Comparison of ENCODE assay signal across 18 mouse cellular contexts in the genomic region with DNA sequence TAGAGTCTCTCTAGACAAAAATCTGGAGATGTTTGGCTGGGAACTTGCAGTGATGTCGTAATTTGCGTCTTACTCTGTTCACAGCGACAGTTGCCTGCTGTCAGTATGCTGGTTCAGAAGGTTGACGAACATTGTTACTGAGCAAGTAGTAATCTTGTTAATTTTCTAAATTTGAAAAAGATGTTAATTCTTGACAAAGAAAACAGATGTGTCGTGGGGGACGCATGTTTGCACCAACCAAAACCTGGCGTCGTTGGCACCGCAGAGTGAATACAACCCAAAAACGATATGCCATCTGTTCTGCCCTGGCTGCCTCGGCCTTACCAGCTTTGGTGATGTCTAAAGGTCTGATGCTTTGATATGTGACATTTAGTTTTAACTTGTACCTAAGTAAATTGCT. TPM values are rescaled to one million over a fixed set of nuclear protein-coding genes. Genes with fewer than 3 reads are reported as not detected.
DNase-seq lines count a peak whose midpoint lies in the region; ATAC-seq and TF ChIP-seq lines count a peak whose summit lies in the region.
"Had no signal": no experiment of that assay in that cellular context is flagged by ENCODE, and none has a peak within 500 bp of the region (broad histone marks: within the 10 kb centered on the region; RNA-seq: fewer than 3 reads in every experiment).

No protein-coding gene starts in this region.

- no peak overlapping the region for H3K9ac ChIP-seq in stomach, embryonic 15.5 days
- H3K9ac ChIP-seq in stomach, postnatal 0 days (ENCODE audit: low read length): no peak overlapping the region
- 0 out of 2 replicates have a peak overlapping the region, but pooled peaks have one; percentile 19 for H3K9ac ChIP-seq in stomach, embryonic 16.5 days (ENCODE audit: low read length)
- H3K9ac ChIP-seq in hindbrain, embryonic 13.5 days: no peak overlapping the region
- H3K9ac ChIP-seq: embryonic facial prominence, embryonic 15.5 days; midbrain, embryonic 12.5 days had no signal

- no peak for DNase-seq in stomach, postnatal 0 days (ENCODE audit: low spot score)
- DNase-seq in layer of hippocampus, postnatal 10 days (ENCODE audit: low spot score in 2 of 2): peak; percentile 24 to 52
- DNase-seq in left cerebral cortex, postnatal 10 days (ENCODE audit: extremely low spot score in 1 of 2, low spot score in 2 of 2): no peak
- DNase-seq: adrenal gland, postnatal 10 days; cerebellum, adult 8-10 months; gastrocnemius, postnatal 36 days; lung, postnatal 10 days; right cerebral cortex, postnatal 4 days had no signal

- H3K9me3 ChIP-seq in erythroblast, embryonic 14.5 days (ENCODE audit: control insufficient read depth, low read length): no peaks in the 10 kb centered on the region
- no peaks in the 10 kb centered on the region for H3K9me3 ChIP-seq in stomach, embryonic 15.5 days
- no peaks in the 10 kb centered on the region for H3K9me3 ChIP-seq in stomach, postnatal 0 days (ENCODE audit: control insufficient read depth, low read length)
- H3K9me3 ChIP-seq in stomach, embryonic 16.5 days (replicated peaks; ENCODE audit: control insufficient read depth, low read length): no peaks in the 10 kb centered on the region
- no peaks in the 10 kb centered on the region for H3K9me3 ChIP-seq in hindbrain, embryonic 13.5 days
- H3K9me3 ChIP-seq: embryonic facial prominence, embryonic 15.5 days; midbrain, embryonic 12.5 days had no signal

- H3K4me1 ChIP-seq in erythroblast, embryonic 14.5 days (ENCODE audit: control insufficient read depth): peaks cover 55% of the 10 kb centered on the region
- H3K4me1 ChIP-seq in stomach, embryonic 15.5 days: peaks cover 8% of the 10 kb centered on the region; the same call in 1 of the 2 replicates
- H3K4me1 ChIP-seq in stomach, postnatal 0 days (replicated peaks; ENCODE audit: control insufficient read depth, insufficient read depth): 0 out of 2 replicates have a peak, but pooled peaks cover 3% of the 10 kb centered on the region
- peaks cover 18% of the 10 kb centered on the region for H3K4me1 ChIP-seq in stomach, embryonic 16.5 days (ENCODE audit: control insufficient read depth, insufficient read depth, low read length)
- peaks cover 40% of the 10 kb centered on the region for H3K4me1 ChIP-seq in hindbrain, embryonic 13.5 days (replicated peaks)

- intact Hi-C loops in left cerebral cortex, postnatal 10 days (cut with DNase I): no loop called here

- no peaks in the 10 kb centered on the region for H3K27me3 ChIP-seq in erythroblast, embryonic 14.5 days (ENCODE audit: control insufficient read depth)
- no peaks in the 10 kb centered on the region for H3K27me3 ChIP-seq in stomach, embryonic 15.5 days (replicated peaks)
- H3K27me3 ChIP-seq in stomach, postnatal 0 days (ENCODE audit: control insufficient read depth, insufficient read depth, low read length): no peaks in the 10 kb centered on the region
- no peaks in the 10 kb centered on the region for H3K27me3 ChIP-seq in stomach, embryonic 16.5 days (ENCODE audit: control insufficient read depth, insufficient read depth, low read length)
- no peaks in the 10 kb centered on the region for H3K27me3 ChIP-seq in hindbrain, embryonic 13.5 days
- H3K27me3 ChIP-seq: embryonic facial prominence, embryonic 15.5 days; midbrain, embryonic 12.5 days had no signal

- no peak overlapping the region for H3K27ac ChIP-seq in stomach, embryonic 15.5 days
- no peak overlapping the region for H3K27ac ChIP-seq in stomach, postnatal 0 days (replicated peaks)
- H3K27ac ChIP-seq in stomach, embryonic 16.5 days (ENCODE audit: low read length): no peak overlapping the region
- H3K27ac ChIP-seq in hindbrain, embryonic 13.5 days: no peak overlapping the region
- H3K27ac ChIP-seq: embryonic facial prominence, embryonic 15.5 days; midbrain, embryonic 12.5 days had no signal

- no peak for ATAC-seq in erythroblast, adult 5-6 weeks (replicated peaks; ENCODE audit: low FRiP score, poor library complexity, severe bottlenecking)
- no peak for ATAC-seq in stomach, embryonic 15.5 days (ENCODE audit: insufficient read depth, low FRiP score, low read depth)
- ATAC-seq in stomach, postnatal 0 days (ENCODE audit: low FRiP score, low TSS enrichment): no peak
- no peak for ATAC-seq in stomach, embryonic 16.5 days (ENCODE audit: insufficient read depth, low FRiP score)
- ATAC-seq in hindbrain, embryonic 13.5 days (ENCODE audit: low FRiP score): no peak
- ATAC-seq: inflammation-experienced regulatory T-cells, adult 6 months had no signal

- H3K36me3 ChIP-seq in erythroblast, embryonic 14.5 days (ENCODE audit: control insufficient read depth): peaks cover 62% of the 10 kb centered on the region
- H3K36me3 ChIP-seq in stomach, embryonic 15.5 days: peaks cover 41% of the 10 kb centered on the region
- H3K36me3 ChIP-seq in stomach, postnatal 0 days (ENCODE audit: control insufficient read depth, insufficient read depth, low read length): peaks cover 24% of the 10 kb centered on the region
- peaks cover 35% of the 10 kb centered on the region for H3K36me3 ChIP-seq in stomach, embryonic 16.5 days (ENCODE audit: control insufficient read depth, insufficient read depth, low read length)
- peaks cover 40% of the 10 kb centered on the region for H3K36me3 ChIP-seq in hindbrain, embryonic 13.5 days

- peak overlapping the region; percentile 68 for H3K4me3 ChIP-seq in erythroblast, embryonic 14.5 days (replicated peaks)
- H3K4me3 ChIP-seq in stomach, embryonic 15.5 days (replicated peaks): no peak overlapping the region
- H3K4me3 ChIP-seq in stomach, postnatal 0 days (ENCODE audit: low read depth, low read length): no peak overlapping the region
- H3K4me3 ChIP-seq in stomach, embryonic 16.5 days (replicated peaks; ENCODE audit: low read length): no peak overlapping the region
- no peak overlapping the region for H3K4me3 ChIP-seq in hindbrain, embryonic 13.5 days

- WGBS in stomach, embryonic 15.5 days: 84% methylated on average over 11 of the region's 11 CpGs
- 78% methylated on average over 11 of the region's 11 CpGs for WGBS in stomach, postnatal 0 days
- WGBS in stomach, embryonic 16.5 days: 83% methylated on average over 11 of the region's 11 CpGs
- 92% methylated on average over 11 of the region's 11 CpGs for WGBS in hindbrain, embryonic 13.5 days

- peak overlapping the region; percentile 64; the same call in 1 of the 2 replicates for H3K4me2 ChIP-seq in stomach, embryonic 15.5 days
- H3K4me2 ChIP-seq in stomach, postnatal 0 days (replicated peaks; ENCODE audit: low read depth): no peak overlapping the region
- 0 out of 2 replicates have a peak overlapping the region, but pooled peaks have one; percentile 95 for H3K4me2 ChIP-seq in stomach, embryonic 16.5 days (ENCODE audit: low read depth, low read length)
- H3K4me2 ChIP-seq in hindbrain, embryonic 13.5 days: no peak overlapping the region

- no peak for TF ChIP-seq CTCF in stomach, postnatal 0 days (IDR thresholded peaks at IDR 0.05; ENCODE audit: low read depth)

- no peak for TF ChIP-seq EP300 in stomach, postnatal 0 days (optimal IDR thresholded peaks at IDR 0.05)

RNA-seq across cellular contexts. Expression of gene Rpl4, which starts 2.2 kb away (rescaled TPM):
- 41.3 and 44.5 TPM in 2 replicates for polyA plus RNA-seq in erythroblast, embryonic 14.5 days (2012)
- 751 and 812 TPM in 2 replicates for total RNA-seq in erythroblast, adult 5-6 weeks (2015; ENCODE audit: low replicate concordance)
- total RNA-seq in erythroblast, adult 5-6 weeks (2017; ENCODE audit: low replicate concordance): 573 and 578 TPM in 2 replicates
- polyA plus RNA-seq in stomach, embryonic 15.5 days (2015; fragmentation: Nextera tagmentation; extraction: Ambion mirVana): 1,181 and 1,204 TPM in 2 replicates
- polyA plus RNA-seq in stomach, postnatal 0 days (2015; fragmentation: Nextera tagmentation; extraction: Ambion mirVana): 902 and 907 TPM in 2 replicates
- total RNA-seq in layer of hippocampus, postnatal 10 days (2021): 100 to 1,000 TPM; 612 to 638 TPM
- polyA plus RNA-seq in stomach, embryonic 16.5 days (2015; fragmentation: Nextera tagmentation; extraction: Ambion mirVana): 1,104 and 1,145 TPM in 2 replicates
- total RNA-seq in left cerebral cortex, postnatal 10 days (2021): 100 to 1,000 TPM; 554 to 592 TPM
- 659 and 664 TPM in 2 replicates for polyA plus RNA-seq in hindbrain, embryonic 13.5 days (2015; fragmentation: Nextera tagmentation; extraction: Ambion mirVana)

RNA-seq across cellular contexts. Expression of gene Zwilch, which starts 2.5 kb away (rescaled TPM):
- polyA plus RNA-seq in erythroblast, embryonic 14.5 days (2012): 2.0 and 2.2 TPM in 2 replicates
- 17.3 and 19.6 TPM in 2 replicates for total RNA-seq in erythroblast, adult 5-6 weeks (2015; ENCODE audit: low replicate concordance)
- total RNA-seq in erythroblast, adult 5-6 weeks (2017; ENCODE audit: low replicate concordance): 41.9 and 48.5 TPM in 2 replicates
- 19.8 and 21.4 TPM in 2 replicates for polyA plus RNA-seq in stomach, embryonic 15.5 days (2015; fragmentation: Nextera tagmentation; extraction: Ambion mirVana)
- polyA plus RNA-seq in stomach, postnatal 0 days (2015; fragmentation: Nextera tagmentation; extraction: Ambion mirVana): 3.2 and 4.1 TPM in 2 replicates
- total RNA-seq in layer of hippocampus, postnatal 10 days (2021): 1 to 10 TPM; 5.1 to 9.8 TPM
- polyA plus RNA-seq in stomach, embryonic 16.5 days (2015; fragmentation: Nextera tagmentation; extraction: Ambion mirVana): 21.4 and 22.6 TPM in 2 replicates
- 1 to 10 TPM; 5.1 to 7.1 TPM for total RNA-seq in left cerebral cortex, postnatal 10 days (2021)
- polyA plus RNA-seq in hindbrain, embryonic 13.5 days (2015; fragmentation: Nextera tagmentation; extraction: Ambion mirVana): 6.5 and 7.3 TPM in 2 replicates

RNA-seq across cellular contexts. Expression of gene Snapc5, which starts 3.7 kb away (rescaled TPM):
- polyA plus RNA-seq in erythroblast, embryonic 14.5 days (2012): 0.11 TPM in 2 replicates
- total RNA-seq in erythroblast, adult 5-6 weeks (2015; ENCODE audit: low replicate concordance): 4.0 and 5.9 TPM in 2 replicates
- total RNA-seq in erythroblast, adult 5-6 weeks (2017; ENCODE audit: low replicate concordance): 5.5 and 17.8 TPM in 2 replicates
- 31.1 and 32.8 TPM in 2 replicates for polyA plus RNA-seq in stomach, embryonic 15.5 days (2015; fragmentation: Nextera tagmentation; extraction: Ambion mirVana)
- 31.8 and 34.4 TPM in 2 replicates for polyA plus RNA-seq in stomach, postnatal 0 days (2015; fragmentation: Nextera tagmentation; extraction: Ambion mirVana)
- total RNA-seq in layer of hippocampus, postnatal 10 days (2021): 10 to 100 TPM; 17.1 to 18.5 TPM
- 30.7 and 33.7 TPM in 2 replicates for polyA plus RNA-seq in stomach, embryonic 16.5 days (2015; fragmentation: Nextera tagmentation; extraction: Ambion mirVana)
- 10 to 100 TPM; 19.3 to 19.9 TPM for total RNA-seq in left cerebral cortex, postnatal 10 days (2021)
- 40.5 and 40.8 TPM in 2 replicates for polyA plus RNA-seq in hindbrain, embryonic 13.5 days (2015; fragmentation: Nextera tagmentation; extraction: Ambion mirVana)

RNA-seq across cellular contexts. Expression of gene Lctl, which starts 58.4 kb away (rescaled TPM):
- polyA plus RNA-seq in erythroblast, embryonic 14.5 days (2012): not detected in 2 replicates
- not detected in 2 replicates for total RNA-seq in erythroblast, adult 5-6 weeks (2015; ENCODE audit: low replicate concordance)
- not detected in 2 replicates for total RNA-seq in erythroblast, adult 5-6 weeks (2017; ENCODE audit: low replicate concordance)
- polyA plus RNA-seq in stomach, embryonic 15.5 days (2015; fragmentation: Nextera tagmentation; extraction: Ambion mirVana): 0.06 TPM in 1 of 2 replicates, not detected in the other
- polyA plus RNA-seq in stomach, postnatal 0 days (2015; fragmentation: Nextera tagmentation; extraction: Ambion mirVana): 0.13 and 0.17 TPM in 2 replicates
- total RNA-seq in layer of hippocampus, postnatal 10 days (2021): not detected
- 0.23 TPM in 1 of 2 replicates, not detected in the other for polyA plus RNA-seq in stomach, embryonic 16.5 days (2015; fragmentation: Nextera tagmentation; extraction: Ambion mirVana)
- total RNA-seq in left cerebral cortex, postnatal 10 days (2021): not detected
- polyA plus RNA-seq in hindbrain, embryonic 13.5 days (2015; fragmentation: Nextera tagmentation; extraction: Ambion mirVana): 0.12 TPM in 1 of 2 replicates, not detected in the other
- total RNA-seq: gastrocnemius, postnatal 36 days; heart, postnatal 25 days had no signal
- polyA plus RNA-seq: inflammation-experienced regulatory T-cells, adult 6 months; midbrain, embryonic 12.5 days; neural tube, embryonic 14.5 days had no signal

RNA-seq across cellular contexts. Expression of gene Uchl4, which starts 59.6 kb away (rescaled TPM):
- not detected in 2 replicates for polyA plus RNA-seq in erythroblast, embryonic 14.5 days (2012)
- total RNA-seq in erythroblast, adult 5-6 weeks (2015; ENCODE audit: low replicate concordance): not detected in 2 replicates
- 0.26 TPM in 1 of 2 replicates, not detected in the other for total RNA-seq in erythroblast, adult 5-6 weeks (2017; ENCODE audit: low replicate concordance)
- polyA plus RNA-seq in stomach, embryonic 15.5 days (2015; fragmentation: Nextera tagmentation; extraction: Ambion mirVana): 3.2 and 5.0 TPM in 2 replicates
- 2.0 and 2.2 TPM in 2 replicates for polyA plus RNA-seq in stomach, postnatal 0 days (2015; fragmentation: Nextera tagmentation; extraction: Ambion mirVana)
- total RNA-seq in layer of hippocampus, postnatal 10 days (2021): 1 to 10 TPM; 4.0 to 5.8 TPM
- 2.8 and 3.6 TPM in 2 replicates for polyA plus RNA-seq in stomach, embryonic 16.5 days (2015; fragmentation: Nextera tagmentation; extraction: Ambion mirVana)
- 1 to 10 TPM; 4.0 to 4.3 TPM for total RNA-seq in left cerebral cortex, postnatal 10 days (2021)
- 2.9 and 3.1 TPM in 2 replicates for polyA plus RNA-seq in hindbrain, embryonic 13.5 days (2015; fragmentation: Nextera tagmentation; extraction: Ambion mirVana)

Comparison
In these comparisons a context has a peak if more than half of its experiments do, and no peak if none do; other contexts are left out.
1. H3K4me2 ChIP-seq: peak in stomach, embryonic 15.5 days (single experiment) and stomach, embryonic 16.5 days (single experiment); none in stomach, postnatal 0 days (single experiment) and hindbrain, embryonic 13.5 days (single experiment).
2. DNase-seq: peak in layer of hippocampus, postnatal 10 days (2 of 2); none in stomach, postnatal 0 days (single experiment) and left cerebral cortex, postnatal 10 days (0 of 2).
3. RNA of gene Rpl4, which starts 2.2 kb away (polyA plus RNA-seq): 1,181 to 1,204 TPM in stomach, embryonic 15.5 days, 1,104 to 1,145 TPM in stomach, embryonic 16.5 days, 902 to 907 TPM in stomach, postnatal 0 days and 659 to 664 TPM in hindbrain, embryonic 13.5 days; 41.3 to 44.5 TPM in erythroblast, embryonic 14.5 days; every median in the first group is over 10 times any median in the second.
4. RNA of gene Snapc5, which starts 3.7 kb away (polyA plus RNA-seq): 40.5 to 40.8 TPM in hindbrain, embryonic 13.5 days, 30.7 to 33.7 TPM in stomach, embryonic 16.5 days, 31.8 to 34.4 TPM in stomach, postnatal 0 days and 31.1 to 32.8 TPM in stomach, embryonic 15.5 days; 0.11 TPM in erythroblast, embryonic 14.5 days; every median in the first group is over 10 times any median in the second.